Mouse (Mus musculus): ENCODE results near the gene Gba2. TPM values are rescaled to one million over a fixed set of nuclear protein-coding genes. Genes with fewer than 3 reads are reported as not detected.

The Gba2 gene
- polyA plus RNA-seq, 1 experiment = 91.6 TPM

DNA sequence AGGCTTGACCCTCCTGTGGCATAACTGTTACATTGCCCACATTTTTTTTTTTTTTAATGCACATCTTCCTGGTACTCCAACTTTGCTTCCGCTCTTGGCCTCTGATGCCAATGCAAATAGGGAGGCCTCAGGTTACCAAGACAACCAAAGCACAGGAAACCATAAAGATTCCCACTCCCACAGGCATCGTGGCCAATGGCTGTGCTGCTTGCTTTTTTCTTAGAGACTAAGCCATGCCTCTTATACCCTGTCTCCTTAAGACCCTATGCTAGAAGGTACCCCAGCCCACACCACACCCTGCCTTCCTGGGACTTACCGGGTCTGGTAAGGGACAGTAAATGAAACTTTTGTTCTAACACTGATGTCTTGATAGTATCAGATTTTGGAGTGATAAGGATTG is 14.8 kb upstream of the Gba2 start:
- no peak for TF ChIP-seq POLR2A (IDR thresholded peaks at IDR 0.05; ENCODE audit: borderline replicate concordance, extremely low read depth, insufficient read depth, insufficient read length, poor library complexity, severe bottlenecking)
- no peak for TF ChIP-seq CTCF (IDR thresholded peaks at IDR 0.05; ENCODE audit: borderline replicate concordance, extremely low read depth, insufficient read depth, insufficient read length)

DNA sequence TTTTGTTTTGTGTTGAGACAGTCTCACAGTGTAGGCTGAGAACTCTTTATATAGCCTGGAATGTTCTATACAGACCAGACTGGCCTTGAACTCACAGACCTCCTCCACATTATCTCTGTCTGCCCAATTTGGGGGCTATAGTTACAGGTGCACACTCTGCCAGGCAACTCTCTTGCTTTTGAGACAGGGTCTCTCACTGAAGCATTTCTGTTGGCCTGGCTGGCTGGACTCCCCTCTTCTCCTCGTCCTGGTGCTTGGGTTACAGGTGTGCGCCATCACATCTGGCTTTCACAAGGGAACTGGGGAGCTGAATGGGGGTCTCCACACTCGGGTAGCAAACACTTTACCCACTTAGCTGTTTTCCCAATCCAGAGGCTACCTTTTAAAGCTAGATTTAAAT is 13.3 kb upstream of the Gba2 start:
- no peak for TF ChIP-seq CTCF (IDR thresholded peaks at IDR 0.05; ENCODE audit: borderline replicate concordance, extremely low read depth, insufficient read depth, insufficient read length)
- no peak for TF ChIP-seq POLR2A (IDR thresholded peaks at IDR 0.05; ENCODE audit: borderline replicate concordance, extremely low read depth, insufficient read depth, insufficient read length, poor library complexity, severe bottlenecking)
- no peak for DNase-seq (ENCODE audit: low read depth)

More for the DNA sequence above, 14.8 kb upstream of the Gba2 start:
- DNase-seq (ENCODE audit: low read depth) = no peak

DNA sequence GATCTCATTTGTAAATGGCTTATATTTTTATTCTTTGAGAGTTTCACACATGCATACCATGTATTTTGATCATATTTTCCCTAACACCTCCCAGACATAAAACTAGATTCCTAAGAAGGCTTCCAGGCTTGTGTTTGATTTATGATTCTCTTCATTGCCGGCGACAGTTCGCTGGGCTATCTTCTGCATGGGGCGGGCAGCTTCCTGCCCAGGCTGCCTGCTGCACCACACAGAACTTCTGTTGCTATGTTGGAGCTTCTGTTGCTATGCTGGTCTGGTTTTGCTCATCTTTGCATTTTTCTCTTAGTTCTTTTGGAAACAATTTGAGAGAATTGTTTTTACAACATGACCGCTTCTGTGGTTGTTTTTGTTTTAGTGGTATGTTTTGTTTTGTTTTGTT is 12.9 kb upstream of the Gba2 start:
- TF ChIP-seq POLR2A (IDR thresholded peaks at IDR 0.05; ENCODE audit: borderline replicate concordance, extremely low read depth, insufficient read depth, insufficient read length, poor library complexity, severe bottlenecking) = no peak
- DNase-seq (ENCODE audit: low read depth) = no peak

DNA sequence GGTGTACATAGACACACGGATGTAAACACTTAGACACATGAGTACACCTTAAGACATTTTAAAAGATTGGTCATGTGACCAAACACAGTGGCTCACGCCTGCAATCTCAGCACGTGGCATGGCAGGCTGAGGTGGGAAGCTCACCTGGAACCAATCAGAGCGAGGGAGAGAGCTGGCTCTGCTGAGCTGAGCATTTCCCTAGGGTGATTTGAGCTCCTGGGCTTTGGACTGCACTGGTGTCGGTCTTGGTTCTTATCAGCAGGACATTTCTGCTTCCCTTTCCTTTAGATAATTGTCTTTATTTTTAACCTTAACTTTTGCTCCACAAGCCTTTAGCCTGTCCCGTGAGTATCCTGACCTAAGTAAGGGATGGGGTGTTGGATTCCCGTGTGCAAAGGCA is 9.0 kb upstream of the Gba2 start:
- no peak for DNase-seq (ENCODE audit: low read depth)
- TF ChIP-seq POLR2A (IDR thresholded peaks at IDR 0.05; ENCODE audit: borderline replicate concordance, extremely low read depth, insufficient read depth, insufficient read length, poor library complexity, severe bottlenecking) (no peak), CTCF (IDR thresholded peaks at IDR 0.05; ENCODE audit: borderline replicate concordance, extremely low read depth, insufficient read depth, insufficient read length) (no peak)

DNA sequence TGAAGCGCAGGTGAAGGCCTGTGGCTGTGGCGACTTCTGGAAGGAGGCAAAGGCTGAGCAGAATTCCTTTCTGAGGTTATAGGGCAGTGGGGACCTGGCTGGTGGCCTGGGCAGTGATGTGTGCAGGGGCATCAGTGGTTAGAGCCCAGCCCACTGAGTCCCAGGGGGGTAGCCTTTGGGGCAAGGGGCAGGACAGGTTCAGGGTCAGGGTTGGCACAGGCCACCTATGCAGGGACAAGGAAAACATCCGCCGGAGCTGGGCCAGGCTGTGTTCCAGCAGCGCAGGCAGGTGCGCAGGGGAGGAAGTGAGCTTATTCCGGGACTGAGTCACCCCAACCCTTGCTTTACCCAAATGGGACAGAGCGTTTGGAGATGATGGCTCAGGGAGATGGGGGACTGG is 7.7 kb upstream of the Gba2 start:
- TF ChIP-seq CTCF (IDR thresholded peaks at IDR 0.05; ENCODE audit: borderline replicate concordance, extremely low read depth, insufficient read depth, insufficient read length) = no peak
- no peak for TF ChIP-seq POLR2A (IDR thresholded peaks at IDR 0.05; ENCODE audit: borderline replicate concordance, extremely low read depth, insufficient read depth, insufficient read length, poor library complexity, severe bottlenecking)
- no peak for DNase-seq (ENCODE audit: low read depth)

DNA sequence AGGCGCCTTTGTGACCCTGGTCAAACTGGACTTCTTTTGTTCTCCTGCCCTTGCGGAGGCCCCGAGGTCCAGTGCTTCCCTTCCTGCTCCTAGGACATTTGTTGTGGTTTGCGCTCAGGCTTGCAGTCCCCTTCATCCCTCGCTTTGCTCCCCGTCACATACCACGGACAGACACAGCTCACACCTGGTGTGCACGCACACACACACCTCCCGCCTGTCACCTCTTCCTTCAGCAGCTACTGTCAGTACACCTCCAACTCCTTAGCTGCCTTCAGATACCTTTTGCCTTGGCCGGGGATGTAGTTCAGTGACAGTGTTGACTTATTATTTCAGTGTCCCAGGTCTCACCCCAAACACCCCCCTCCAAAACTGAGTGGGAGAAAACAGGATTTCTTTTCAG is 7.0 kb upstream of the Gba2 start:
- TF ChIP-seq POLR2A (IDR thresholded peaks at IDR 0.05; ENCODE audit: borderline replicate concordance, extremely low read depth, insufficient read depth, insufficient read length, poor library complexity, severe bottlenecking) = no peak
- TF ChIP-seq CTCF (IDR thresholded peaks at IDR 0.05; ENCODE audit: borderline replicate concordance, extremely low read depth, insufficient read depth, insufficient read length) = no peak
- no peak for DNase-seq (ENCODE audit: low read depth)

DNA sequence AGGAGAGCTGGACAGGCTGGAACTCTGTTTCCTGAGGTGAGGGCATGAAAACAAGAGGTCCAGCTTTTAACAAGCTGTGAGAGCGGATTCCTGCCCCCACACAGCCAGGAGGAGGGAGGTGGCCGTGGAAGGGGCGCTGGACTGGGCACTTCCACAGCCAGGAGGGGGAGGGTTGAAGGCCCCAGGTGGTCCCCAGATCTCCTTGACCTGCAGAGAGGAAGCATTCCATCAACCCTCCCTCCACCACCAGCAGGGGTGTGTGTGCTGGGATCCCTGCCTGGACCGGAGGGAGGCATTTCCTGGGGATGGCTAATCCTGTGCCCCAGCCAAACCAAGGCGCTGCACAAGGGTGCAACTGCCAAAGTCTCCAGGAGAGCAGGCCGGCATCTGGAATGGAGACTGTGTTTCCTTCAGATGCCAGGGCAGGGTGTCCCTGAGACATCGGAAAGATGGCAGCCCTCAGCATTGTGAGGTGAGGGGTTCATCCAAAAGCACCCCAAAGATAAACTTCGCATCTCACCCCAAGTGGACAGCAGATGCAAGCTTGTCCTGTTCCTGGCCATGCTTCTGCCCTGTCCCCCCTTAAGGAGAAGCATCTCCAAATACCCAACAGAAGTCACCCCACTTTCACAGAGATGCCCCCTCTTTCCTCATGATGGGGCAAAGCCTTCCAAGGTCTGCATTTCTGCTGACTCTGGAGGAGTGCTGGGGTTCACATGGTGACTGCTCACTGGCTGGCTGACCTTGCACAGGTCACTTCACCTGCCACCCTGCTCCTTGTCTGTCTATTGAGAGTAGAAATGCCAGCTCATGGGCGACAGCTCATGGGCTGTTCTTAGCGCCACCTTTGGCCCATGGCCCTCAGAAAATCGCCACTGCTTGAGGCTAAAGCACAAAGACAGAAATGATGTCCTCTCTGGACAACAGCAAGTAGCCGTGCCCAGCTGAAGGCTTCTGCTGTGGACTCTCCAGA is 6.1 kb upstream of the Gba2 start, which contains the start of gene Msmp:
Msmp (minus strand) TSS at position 51 of the 973 bp plus-strand sequence.
- TF ChIP-seq POLR2A (IDR thresholded peaks at IDR 0.05; ENCODE audit: borderline replicate concordance, extremely low read depth, insufficient read depth, insufficient read length, poor library complexity, severe bottlenecking) = no peak

DNA sequence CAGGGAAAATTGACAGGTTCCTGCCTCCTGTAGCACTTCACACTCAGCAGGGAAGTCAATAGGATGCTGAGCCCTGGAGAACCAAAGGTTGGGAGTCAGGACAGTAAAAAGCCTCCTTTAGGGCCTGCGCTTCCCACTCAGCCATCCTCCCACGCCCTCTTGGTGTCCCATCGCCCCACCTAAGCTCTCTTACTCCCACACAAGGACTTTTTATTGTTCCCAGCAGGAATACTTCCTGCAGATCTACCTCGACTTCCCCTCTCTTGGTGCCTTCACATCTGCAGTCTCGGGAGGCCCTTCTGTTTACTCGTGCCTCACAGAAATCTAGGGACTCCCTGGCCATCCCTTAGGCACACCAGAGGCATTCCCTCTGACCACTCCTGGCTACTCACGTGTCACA is 4.7 kb upstream of the Gba2 start:
- no peak for DNase-seq (ENCODE audit: low read depth)
- no peak for TF ChIP-seq POLR2A (IDR thresholded peaks at IDR 0.05; ENCODE audit: borderline replicate concordance, extremely low read depth, insufficient read depth, insufficient read length, poor library complexity, severe bottlenecking)
- TF ChIP-seq CTCF (IDR thresholded peaks at IDR 0.05; ENCODE audit: borderline replicate concordance, extremely low read depth, insufficient read depth, insufficient read length) = no peak

More for the DNA sequence above, 6.1 kb upstream of the Gba2 start, which contains the start of gene Msmp:
- DNase-seq (ENCODE audit: low read depth) = no peak

DNA sequence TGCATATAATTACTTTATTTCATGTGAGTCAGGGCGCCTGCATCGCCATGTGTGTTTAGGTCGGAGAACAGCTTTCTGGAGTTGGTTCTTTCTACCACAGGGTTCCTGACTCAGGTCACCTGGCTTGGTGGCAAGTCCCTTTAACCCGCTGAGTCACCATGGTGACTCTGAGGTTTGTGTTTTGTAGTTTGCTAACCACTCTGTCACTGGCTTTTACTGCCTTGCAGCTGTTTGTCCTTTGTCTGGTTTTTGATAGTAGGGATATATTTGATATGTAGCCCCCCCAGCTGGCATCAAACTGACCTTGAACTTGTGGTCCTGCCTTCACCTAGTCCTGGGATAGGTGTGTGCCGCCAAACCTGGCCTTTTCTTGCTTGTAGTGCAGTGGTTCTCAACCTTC is 3.6 kb upstream of the Gba2 start:
- no peak for DNase-seq (ENCODE audit: low read depth)
- TF ChIP-seq CTCF (IDR thresholded peaks at IDR 0.05; ENCODE audit: borderline replicate concordance, extremely low read depth, insufficient read depth, insufficient read length) (no peak), POLR2A (IDR thresholded peaks at IDR 0.05; ENCODE audit: borderline replicate concordance, extremely low read depth, insufficient read depth, insufficient read length, poor library complexity, severe bottlenecking) (no peak)

DNA sequence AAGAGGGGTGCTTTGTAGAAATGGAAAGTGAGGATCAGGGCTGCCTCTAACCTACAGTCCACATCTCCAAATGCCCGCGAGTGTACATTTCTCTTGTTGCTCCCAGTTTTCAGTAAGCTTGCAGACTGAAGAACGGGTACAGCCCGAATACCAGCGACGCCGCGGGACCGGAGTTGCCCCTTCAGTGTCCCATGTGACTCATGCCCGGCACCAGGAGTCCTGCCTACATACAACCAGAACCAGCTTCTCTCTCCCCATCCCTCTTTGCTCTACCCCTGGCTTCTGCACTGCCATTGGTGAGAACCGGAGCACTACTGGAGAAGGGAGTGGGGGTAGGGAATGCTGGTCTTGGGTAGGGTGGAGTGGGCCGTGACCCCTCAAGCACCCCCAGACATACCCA is 2.7 kb upstream of the Gba2 start:
- no peak for TF ChIP-seq CTCF (IDR thresholded peaks at IDR 0.05; ENCODE audit: borderline replicate concordance, extremely low read depth, insufficient read depth, insufficient read length)
- TF ChIP-seq POLR2A (IDR thresholded peaks at IDR 0.05; ENCODE audit: borderline replicate concordance, extremely low read depth, insufficient read depth, insufficient read length, poor library complexity, severe bottlenecking) = no peak

DNA sequence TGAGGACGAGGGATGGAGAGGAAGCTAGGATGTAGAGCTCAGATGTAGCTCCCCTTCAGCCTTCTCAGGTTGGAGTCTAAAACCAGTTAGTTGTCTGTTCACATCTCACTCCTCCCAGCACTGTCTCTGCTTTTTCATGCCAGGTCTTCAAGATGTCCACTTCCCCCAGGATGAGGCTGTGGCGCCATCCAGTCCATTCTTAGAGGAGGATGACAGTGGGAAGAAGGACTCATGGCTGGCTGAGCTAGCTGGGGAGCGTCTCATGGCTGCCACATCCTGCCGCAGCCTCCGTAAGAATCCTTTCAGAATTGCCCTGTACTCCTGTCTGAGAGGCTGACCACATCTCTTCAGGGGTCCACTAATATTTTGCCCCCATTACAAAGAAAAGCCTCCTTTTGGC is 2.0 kb upstream of the Gba2 start:
- no peak for DNase-seq (ENCODE audit: low read depth)
- TF ChIP-seq POLR2A (IDR thresholded peaks at IDR 0.05; ENCODE audit: borderline replicate concordance, extremely low read depth, insufficient read depth, insufficient read length, poor library complexity, severe bottlenecking) = no peak
- no peak for TF ChIP-seq CTCF (IDR thresholded peaks at IDR 0.05; ENCODE audit: borderline replicate concordance, extremely low read depth, insufficient read depth, insufficient read length)

More for the DNA sequence above, 2.7 kb upstream of the Gba2 start:
- DNase-seq (ENCODE audit: low read depth) = no peak

DNA sequence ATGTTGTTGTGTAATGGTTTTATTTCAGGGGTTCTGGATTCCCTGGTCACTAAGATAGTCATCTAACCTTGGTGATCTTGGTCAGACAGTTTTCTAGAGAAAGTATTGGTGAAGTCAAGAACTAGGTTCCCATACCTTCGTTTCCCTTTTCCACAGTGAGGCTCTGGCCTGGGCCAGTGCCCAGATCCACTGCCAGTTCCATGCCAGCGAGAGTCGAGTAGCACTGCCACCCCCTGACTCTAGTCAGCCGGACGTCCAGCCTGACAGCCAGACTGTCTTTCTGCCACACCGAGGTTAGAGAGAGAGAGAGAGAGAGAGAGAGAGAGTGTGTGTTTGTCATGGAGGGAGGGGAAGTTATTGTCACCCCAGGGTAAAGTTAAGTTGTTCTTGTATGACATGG is 1.1 kb upstream of the Gba2 start:
- no peak for TF ChIP-seq POLR2A (IDR thresholded peaks at IDR 0.05; ENCODE audit: borderline replicate concordance, extremely low read depth, insufficient read depth, insufficient read length, poor library complexity, severe bottlenecking)
- no peak for DNase-seq (ENCODE audit: low read depth)

All from brain, embryonic 14.5 days (tissue).